Mouse (Mus musculus) ZHBTc4 (cell line): ENCODE measurements around the gene Sufu.
A peak's percentile ranks its signal among the peaks of the same experiment; 100 is the strongest.

Source experiments
- DNase-seq: peaks from one replicate; pipeline ENCODE4 v3.0.0-alpha.2; 2011; ENCODE audit warnings: low read depth, low spot score

Sufu gene

DNA sequence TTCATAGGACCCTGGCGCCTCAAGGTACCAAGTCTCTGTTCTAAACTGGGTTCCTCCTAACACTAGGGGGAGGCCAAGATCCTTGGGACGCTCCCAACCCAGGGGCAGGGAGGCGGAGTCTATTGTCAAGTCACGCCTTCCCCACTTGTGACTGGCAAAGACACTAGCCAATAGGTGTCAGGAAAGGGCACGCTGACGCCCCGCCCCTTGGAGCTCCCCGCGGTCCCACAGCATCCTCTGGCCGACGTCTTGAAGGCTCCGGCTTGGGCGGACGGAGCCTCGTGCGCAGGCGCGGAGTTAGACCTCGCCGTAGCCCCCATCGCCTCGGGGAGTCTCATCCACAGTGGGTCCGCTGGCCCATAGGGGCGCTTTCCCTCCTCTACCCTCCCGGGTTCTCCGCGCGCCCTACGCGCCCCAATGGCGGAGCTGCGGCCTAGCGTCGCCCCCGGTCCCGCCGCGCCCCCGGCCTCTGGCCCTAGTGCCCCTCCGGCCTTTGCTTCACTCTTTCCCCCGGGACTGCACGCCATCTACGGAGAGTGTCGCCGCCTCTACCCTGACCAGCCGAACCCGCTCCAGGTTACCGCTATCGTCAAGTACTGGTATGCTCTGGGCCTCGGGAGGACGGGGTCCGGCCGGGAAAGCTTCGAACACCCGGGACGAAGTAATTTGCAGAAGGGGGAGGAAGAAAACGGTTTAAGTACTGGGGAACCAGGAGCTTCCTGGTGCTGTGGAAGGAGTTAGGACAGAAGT, at the start of gene Sufu:
Sufu (plus strand) TSS at position 211 of the 750 bp plus-strand sequence.
- DNase-seq: peak; percentile 100

DNA sequence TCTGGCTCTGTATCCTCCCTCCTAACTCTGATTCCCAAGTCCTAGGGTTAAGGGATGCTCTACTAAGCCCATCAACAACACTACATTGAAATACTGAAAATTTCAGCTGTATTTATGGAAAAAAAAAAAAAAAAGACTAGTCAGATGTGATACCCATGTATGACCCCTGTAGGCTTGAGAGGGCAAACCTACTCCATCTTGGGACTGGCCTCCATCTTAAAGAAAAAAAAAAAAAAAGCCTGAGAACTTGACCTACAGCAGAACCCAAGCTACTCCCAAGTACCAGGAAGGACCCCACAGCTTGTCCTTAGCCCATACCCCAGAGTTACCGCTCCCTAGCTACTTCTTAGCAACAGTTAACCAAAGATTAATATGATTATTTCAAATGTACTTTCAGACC, 49.5 kb upstream of the Sufu start:
- no peak for DNase-seq

- DNase-seq: no peak
Observed at GRCm38 (mm10) chr19:46347936-46348668, 48.6 kb upstream of the Sufu start.

DNA sequence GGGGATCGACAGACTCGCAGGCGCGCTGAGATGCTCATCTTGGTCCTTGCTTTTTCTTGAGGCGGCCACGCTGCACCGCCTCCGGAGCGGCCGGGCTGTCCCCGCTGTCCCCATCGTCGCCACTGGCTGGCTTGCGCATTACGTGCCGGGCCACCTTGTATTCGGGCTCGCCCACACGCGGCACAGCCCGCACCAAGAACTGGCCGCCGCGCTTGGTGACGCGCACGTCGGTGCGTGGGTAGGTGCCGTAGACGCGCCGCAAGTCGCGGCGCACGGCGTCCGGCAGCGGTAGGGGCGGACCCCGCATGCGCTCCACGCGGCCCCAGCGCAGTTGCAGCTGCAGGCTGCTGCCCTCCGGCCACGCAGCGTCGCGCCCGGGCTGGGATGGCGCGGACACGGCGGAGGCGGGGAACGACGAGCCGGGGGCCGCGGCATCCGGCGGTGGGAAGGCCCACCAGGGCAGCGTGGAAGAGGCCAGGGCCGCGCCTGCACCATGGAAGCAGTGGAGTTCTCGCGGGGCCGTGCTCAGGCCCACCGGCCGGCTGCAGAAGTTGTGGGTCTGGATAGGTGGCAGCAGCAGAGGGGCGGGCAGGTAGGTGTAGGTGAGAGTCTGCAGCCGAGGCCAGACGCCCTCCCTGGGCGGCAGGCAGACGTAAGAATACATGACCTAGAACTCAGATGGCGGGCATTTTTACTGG, 47.8 kb upstream of the Sufu start:
- peak; percentile 86 for DNase-seq

DNA sequence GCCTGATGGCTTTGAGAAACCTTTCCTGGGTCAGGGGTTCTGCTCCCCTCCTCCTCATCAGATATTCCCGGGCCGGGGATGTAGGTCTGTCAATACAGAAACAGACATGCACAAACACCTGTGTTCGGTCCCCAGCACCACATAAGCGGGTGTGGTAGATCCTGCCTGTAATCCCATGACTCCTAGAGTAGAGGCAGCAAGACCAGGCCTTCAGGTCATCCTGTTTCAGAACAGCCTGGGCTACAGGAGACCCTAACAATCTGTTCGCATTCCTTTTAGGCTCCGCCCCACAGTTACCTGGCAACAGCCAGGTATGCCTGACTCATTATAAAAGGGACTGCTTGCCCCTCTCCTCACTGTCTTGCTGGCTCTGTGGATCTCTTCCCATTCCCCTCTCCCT, 47.1 kb upstream of the Sufu start:
- no peak for DNase-seq

DNA sequence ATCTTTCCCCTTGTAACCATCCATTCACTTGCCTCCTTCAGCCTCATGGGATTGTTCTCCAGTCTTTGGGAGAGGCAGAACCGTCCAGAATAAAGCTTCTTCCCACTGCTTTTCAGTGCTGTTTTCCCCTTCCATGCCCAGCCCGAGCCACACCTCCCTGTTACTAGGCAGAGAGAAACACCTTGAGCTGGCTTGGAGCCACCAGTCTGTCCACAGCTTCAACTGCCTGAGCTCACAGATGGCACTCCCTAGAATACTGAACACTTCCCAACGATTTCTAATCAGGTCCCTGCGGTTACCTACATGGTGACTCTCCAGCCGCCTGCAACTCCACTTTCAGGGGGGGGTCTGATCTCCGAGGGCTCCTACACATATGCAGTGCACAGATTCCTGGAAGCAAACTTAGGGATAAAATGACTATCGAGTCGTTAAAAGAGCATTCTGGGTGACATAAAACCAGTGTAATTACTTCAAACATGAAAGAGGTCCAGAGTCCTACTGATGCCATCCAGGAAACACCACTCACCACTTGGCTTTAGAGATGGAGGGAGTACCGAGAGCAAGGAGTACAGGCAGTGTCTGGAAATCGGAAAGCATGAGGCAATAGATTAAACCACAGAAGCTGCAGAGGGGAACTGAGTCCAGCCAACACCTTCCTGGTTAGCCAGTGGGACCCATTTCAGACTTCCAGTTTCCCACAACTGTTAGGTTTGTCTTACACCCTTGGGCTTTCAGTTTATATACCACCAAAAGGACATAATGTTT, 46.3 kb upstream of the Sufu start, which contains the start of gene 2310034G01Rik:
2310034G01Rik (minus strand) TSS at position 135 of the 765 bp plus-strand sequence.
- DNase-seq: no peak

- peak; percentile 96 for DNase-seq
Observed at GRCm38 (mm10) chr19:46356701-46357138, 40.0 kb upstream of the Sufu start.

DNA sequence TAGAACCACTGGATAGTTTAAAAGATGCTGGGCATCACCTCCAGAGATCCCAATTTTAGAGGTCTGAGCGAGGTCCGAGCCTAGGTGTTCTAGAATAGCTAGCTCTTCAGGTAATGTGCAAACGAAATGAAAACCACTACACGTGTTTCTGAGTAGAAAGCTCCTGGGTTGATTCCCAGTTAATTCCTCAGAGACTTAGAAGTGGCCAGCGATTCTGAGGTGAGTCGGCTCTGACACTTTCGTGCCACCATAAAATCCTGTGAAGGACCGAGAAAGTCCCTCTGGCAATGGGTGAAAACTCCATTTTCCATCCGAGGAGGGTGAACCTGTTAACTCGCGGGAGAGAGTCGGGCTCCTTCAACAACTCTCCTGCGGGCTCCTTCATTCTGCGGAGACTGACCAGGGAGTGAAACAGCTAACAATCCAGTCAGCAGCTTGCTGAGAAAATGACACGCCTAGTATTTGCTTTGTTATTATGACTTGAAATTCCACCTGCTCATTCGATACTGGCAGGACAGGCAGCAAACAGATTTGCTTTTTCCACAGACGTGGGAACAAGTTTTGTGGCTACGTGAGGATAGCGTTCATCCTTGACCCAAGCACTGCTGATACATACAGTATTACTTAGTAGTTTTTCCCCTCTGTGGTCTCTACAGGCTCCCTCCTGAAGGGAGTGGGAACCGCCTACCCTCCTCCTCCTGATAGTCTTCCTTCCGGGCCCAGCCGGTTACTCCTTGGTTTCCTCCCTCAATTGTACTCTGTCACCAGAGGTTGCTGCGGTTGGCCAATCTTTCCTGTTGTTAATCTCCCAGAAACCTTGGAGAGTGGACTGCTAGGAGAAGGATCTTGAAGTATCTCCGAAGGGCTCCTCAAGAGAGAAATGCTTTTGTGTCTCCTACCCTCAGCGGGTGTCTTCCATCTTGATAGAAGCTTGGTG, 39.1 kb upstream of the Sufu start:
- DNase-seq: peak; percentile 59

DNA sequence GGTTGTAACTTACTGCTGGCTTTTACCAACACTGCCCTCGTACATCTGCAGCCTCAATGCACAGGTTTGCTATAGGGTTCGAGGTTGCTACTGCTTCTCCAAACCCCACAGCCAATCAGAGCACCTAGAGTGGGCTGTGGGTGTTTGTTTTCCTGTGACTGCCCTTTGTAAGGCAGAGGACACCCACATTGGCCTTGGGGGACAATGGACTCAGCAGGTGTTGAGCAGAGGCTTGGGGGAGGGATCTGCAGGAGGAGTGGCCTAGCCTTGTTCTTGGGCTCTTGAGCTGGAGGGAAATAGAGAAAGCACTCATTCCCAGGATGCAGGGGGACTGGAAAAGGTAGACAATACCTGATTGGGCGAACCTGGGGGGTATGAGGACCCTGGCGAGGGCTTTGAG, 38.3 kb upstream of the Sufu start:
- DNase-seq: peak; percentile 76

GRCm38 (mm10) chr19:46362104-46362503, 34.6 kb upstream of the Sufu start:
- no peak for DNase-seq

DNA sequence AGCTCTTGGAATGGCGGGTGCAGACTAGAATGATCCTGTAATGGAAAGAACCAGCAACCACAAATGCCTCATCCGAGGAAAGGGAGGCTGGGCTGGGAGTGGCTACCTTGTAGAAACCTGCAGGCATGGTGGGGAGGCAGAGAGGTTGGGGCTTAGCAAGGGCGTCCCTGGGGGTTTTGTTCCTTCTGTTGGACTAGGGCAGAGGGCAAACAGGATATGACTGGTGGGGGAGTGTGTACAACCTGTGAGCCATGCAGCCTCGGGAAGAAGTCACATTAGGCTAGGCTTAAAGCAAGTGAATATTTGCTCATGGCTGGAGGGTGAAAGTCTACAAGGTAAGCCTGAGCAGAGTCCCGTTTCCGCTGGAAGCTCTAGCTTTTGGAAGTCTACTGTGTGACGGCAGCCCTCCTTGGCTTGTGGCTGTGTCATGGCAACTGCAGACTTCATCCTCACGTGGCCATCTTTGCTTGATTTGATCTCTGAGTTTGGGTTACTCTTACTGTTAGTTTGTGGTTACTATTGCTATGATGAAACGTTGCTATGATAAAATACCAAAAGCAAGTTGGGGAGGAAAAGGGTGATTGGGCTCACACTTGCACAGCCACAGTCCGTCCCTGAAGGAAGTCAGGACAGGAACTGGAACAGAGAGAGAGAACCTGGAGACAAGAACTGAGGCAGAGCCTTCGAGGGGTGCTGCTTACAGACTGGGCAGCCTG, 33.2 kb upstream of the Sufu start:
- DNase-seq: peak; percentile 27

- DNase-seq: no peak
Observed at GRCm38 (mm10) chr19:46367798-46368590, 28.7 kb upstream of the Sufu start.

DNA sequence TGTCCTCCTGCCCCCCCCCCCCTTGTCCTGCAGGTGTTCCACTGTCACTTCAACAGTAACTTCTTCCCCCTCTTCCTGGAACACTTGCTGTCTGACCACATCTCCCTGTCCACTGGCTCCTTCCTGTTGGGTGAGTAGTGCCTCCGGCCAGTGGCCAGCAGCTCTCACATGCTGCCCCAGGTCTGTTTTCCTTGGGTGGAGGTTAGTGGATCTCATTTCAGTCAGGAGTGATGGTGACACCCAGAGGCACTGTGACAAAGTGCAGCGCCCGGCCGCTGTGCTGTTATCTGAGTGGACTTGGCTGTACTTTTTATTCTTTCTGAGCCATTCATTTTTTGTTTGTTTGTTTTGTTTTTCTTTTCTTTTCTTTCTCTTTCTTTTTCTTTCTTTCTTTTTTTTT, 27.5 kb upstream of the Sufu start:
- DNase-seq: peak; percentile 28

- DNase-seq: peak; percentile 67
Observed at GRCm38 (mm10) chr19:46374477-46375088, 22.1 kb upstream of the Sufu start.

DNA sequence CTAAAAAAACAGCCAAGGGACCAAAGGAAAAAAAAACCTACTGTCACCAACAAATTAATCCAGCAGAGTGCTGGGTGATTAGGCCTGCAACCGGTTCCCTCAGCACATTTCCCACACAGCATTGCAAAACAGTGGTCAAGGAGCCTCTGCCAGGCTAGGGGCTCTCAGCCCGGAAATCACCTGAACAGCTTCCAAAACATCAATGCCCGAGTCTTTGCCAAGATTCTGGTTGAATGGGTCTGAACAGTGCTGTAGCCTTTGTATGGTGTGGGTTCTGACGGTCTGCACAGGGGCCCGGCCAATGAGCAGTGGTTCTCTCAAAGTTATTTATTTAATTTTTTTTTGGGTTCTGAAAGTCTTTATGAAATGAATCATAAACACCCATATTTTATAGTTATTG, 21.2 kb upstream of the Sufu start:
- no peak for DNase-seq

DNA sequence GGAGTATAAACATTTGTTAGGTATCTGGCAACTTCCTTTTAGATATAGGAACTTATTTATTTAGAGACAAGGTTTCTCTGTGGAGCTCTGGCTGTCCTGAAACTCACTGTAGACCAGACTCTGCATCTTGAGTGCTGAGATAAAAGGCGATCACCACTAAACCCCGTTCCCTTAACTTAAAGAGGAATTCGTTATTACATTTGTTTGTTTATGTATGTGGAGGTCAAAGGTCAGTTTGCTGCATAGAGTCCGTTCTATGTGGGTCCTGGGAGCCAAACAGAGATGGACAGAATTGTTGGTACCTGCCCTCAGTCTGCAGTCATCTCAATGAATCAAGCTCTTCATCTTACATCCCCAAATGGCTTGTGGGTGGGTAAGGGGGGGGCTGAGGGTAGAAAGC, 20.8 kb upstream of the Sufu start:
- no peak for DNase-seq

DNA sequence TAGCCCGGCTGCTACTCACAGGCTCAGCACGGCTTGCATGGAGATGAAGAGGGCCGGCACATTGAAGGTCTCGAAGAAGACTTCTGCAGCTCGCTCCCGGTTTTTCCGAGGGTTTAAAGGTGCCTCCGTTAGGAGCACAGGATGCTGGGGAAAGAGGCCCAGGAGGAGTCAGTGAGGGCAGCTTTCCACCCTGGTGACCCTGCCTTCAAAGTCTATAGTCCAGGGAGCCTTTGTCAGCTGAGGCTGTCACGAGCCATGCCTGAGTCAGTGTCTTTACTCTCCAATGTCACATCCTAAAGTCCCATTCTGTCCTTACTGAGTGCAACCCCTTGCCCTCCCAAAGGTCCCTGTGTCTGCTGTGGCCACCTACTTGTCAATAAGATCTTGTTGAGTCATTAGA, 14.4 kb upstream of the Sufu start:
- DNase-seq: no peak

DNA sequence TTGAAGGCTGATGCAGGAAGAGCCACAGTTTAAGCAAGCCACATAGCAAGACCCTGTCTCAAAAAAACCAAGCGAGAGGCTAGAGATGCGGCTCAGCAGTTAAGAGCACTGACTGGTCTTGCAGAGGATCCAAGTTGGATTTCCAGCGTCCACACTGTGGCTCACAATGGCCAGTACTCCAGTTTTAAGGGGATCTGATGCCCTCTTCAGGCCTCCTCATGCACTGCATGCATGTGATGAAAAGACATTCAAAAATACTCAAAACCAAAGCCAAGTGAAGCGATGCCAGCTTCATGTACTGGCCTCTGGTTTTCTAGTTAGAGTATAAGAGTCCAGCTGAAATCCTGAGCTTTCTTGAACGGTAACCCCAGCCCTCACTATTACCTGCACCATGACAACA, 6.8 kb upstream of the Sufu start:
- peak; percentile 69 for DNase-seq

DNA sequence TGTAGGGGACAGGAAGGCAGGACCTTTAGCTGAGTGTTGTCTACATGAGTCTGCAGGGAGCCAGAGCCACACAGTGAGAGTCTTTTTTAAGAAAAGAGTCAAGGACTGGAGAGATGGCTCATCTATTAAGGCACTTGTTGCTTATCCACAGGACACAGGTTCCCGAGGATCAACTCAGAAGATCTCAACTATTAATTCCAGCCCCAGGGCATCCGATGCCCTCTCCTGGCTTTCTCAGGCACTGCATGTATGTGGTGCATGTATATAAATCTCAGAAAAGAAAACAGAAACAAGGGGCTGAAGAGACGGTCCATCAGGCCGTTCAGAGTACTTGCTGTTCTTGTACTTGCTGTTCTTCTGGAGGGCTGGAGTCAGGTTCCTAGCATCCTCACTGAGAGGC, 4.7 kb upstream of the Sufu start:
- DNase-seq: peak; percentile 82
